Mouse (Mus musculus) midbrain, embryonic 11.5 days (tissue): ENCODE data around the gene 0610040J01Rik. TPM values are rescaled to one million over a fixed set of nuclear protein-coding genes. Genes with fewer than 3 reads are reported as not detected.

Source experiments
- ATAC-seq: fragments of 200-750 bp; cut with Nextera tagmentation; 2 replicates; pipeline ENCODE4 v1.8.0; 2017; ENCODE audit warnings: moderate TSS enrichment, moderate library complexity; ENCODE audit not compliant: low FRiP score
- DNase-seq: peaks from one replicate; pipeline ENCODE4 v3.0.0; 2015; ENCODE audit warnings: low spot score; ENCODE audit errors: missing footprints
- H3K27ac ChIP-seq: fragments of 300-500 bp; sonication (generic); 2 replicates; pipeline ENCODE4 v1.5.1; 2014; ENCODE audit warnings: low read depth, low read length
- H3K27me3 ChIP-seq: fragments of 300-500 bp; sonication (generic); 2 replicates; pipeline ENCODE4 v1.6.1; 2014; ENCODE audit warnings: mild to moderate bottlenecking, low read length, moderate library complexity, mixed read lengths; ENCODE audit not compliant: control insufficient read depth, insufficient read depth
- H3K36me3 ChIP-seq: fragments of 300-500 bp; sonication (generic); 2 replicates; pipeline ENCODE4 v1.6.1; 2014; ENCODE audit warnings: mild to moderate bottlenecking, low read length, moderate library complexity, mixed read lengths; ENCODE audit not compliant: control insufficient read depth, insufficient read depth
- H3K4me1 ChIP-seq: fragments of 300-500 bp; sonication (generic); 2 replicates; pipeline ENCODE4 v1.6.1; 2014; ENCODE audit warnings: low read length; ENCODE audit not compliant: control insufficient read depth, insufficient read depth
- H3K4me2 ChIP-seq: fragments of 300-500 bp; sonication (generic); 2 replicates; pipeline ENCODE4 v1.6.1; 2014; ENCODE audit warnings: mild to moderate bottlenecking, moderate library complexity
- H3K4me3 ChIP-seq: fragments of 300-500 bp; sonication (generic); 2 replicates; pipeline ENCODE4 v1.5.1; 2014; ENCODE audit warnings: low read depth, low read length
- H3K9ac ChIP-seq: fragments of 300-500 bp; sonication (generic); 2 replicates; pipeline ENCODE4 v1.6.1; 2014; ENCODE audit warnings: low read length
- H3K9me3 ChIP-seq: fragments of 300-500 bp; sonication (generic); 2 replicates; pipeline ENCODE4 v1.6.1; 2016; ENCODE audit warnings: low read length; ENCODE audit not compliant: control insufficient read depth
- WGBS: fragments of 180-500 bp; shearing (Covaris S2); extraction: QIAGEN DNeasy Blood & Tissue Kit; methylation state at CpG from one replicate; pipeline ENCODE4 v1.1.7; 2014; 5-methylcytosine and 5-hydroxymethylcytosine counted together
- polyA plus RNA-seq: library from polyadenylated mRNA; unstranded; fragments of >200 nt; fragmentation: Nextera tagmentation; extraction: Ambion mirVana; gene quantifications from 2 replicates; pipeline ENCODE4 v1.2.1, GENCODE M21; 2014

Gene 0610040J01Rik
- polyA plus RNA-seq = 0.90 and 0.96 TPM in 2 replicates

DNA sequence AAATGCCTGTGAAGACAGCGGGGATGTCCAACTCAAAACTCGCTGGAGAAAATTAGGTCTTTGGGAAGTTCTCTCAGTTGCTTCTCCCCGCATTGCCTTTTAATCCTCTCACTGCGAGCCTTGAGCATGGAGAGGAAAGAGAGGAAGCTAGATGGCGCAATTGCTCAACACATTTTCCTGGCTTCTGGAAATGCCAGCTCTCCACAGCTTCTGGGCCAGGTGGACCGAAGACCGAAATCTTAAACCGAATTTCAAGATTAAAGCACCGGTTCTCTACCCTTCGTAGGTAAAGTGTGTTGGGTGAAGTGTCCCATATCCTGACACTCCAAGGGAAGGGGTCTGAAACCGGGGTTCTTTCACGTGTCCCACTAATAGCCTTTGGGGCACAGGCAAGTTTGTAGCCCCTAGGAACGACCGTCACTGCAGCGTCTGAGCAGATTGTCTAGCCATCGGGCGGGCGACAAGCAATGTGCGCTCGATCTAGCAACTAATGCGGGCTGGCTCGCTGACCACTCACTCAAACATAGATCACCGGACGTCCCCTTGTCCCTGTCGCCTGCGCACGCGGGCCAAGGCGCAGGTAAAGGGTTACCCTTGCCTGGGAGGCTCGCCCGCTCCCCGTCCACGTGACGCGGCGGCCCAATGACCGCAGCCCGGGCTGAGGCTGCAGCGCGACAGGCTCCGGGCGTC is at the start of gene 0610040J01Rik:
Gene 0610040J01Rik, plus strand, starts transcription at position 545 of the 690 bp plus-strand sequence.
- Histone ChIP-seq H3K4me3 (peak within 1 kb of the TSS; percentile 49), H3K4me2 (peak within 1 kb of the TSS; percentile 95), H3K4me1 (no peaks in the 10 kb centered on the region), H3K27ac (no peak within 1 kb of the TSS), H3K36me3 (no peaks in the 10 kb centered on the region), H3K27me3 (peaks cover 19% of the 10 kb centered on the region), H3K9me3 (no peaks in the 10 kb centered on the region), H3K9ac (peak within 1 kb of the TSS; percentile 60)
- DNase-seq (peak; percentile 98), ATAC-seq (peak; percentile 95)
- WGBS = 4% methylated on average over 42 of the region's 42 CpGs

DNA sequence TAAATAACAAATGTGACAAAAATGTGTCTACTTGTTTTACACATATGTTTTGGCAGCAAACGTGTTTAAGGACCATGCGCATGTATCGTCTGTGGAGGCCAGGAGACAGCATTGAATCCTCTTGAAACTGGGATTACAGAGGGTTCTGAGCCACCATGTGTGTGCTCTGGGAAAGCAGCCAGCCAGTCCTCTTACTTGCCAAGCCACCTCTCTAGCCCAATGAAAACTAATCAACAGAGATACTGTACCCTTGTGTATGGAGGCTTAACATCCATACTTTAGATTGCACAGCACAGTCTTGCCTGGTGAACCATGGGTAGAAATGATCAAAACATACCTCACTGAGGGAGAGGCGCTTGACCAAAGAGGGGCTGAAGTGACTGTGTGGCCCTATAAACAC is 46.3 kb upstream of the 0610040J01Rik start:
- 94% methylated on average over 4 of the region's 4 CpGs for WGBS
- Histone ChIP-seq H3K4me1 (no peaks in the 10 kb centered on the region), H3K4me3 (no peak overlapping the region), H3K9ac (no peak overlapping the region), H3K4me2 (no peak overlapping the region), H3K27ac (no peak overlapping the region), H3K27me3 (no peaks in the 10 kb centered on the region), H3K9me3 (no peaks in the 10 kb centered on the region), H3K36me3 (no peaks in the 10 kb centered on the region)
- ATAC-seq (no peak), DNase-seq (no peak)

DNA sequence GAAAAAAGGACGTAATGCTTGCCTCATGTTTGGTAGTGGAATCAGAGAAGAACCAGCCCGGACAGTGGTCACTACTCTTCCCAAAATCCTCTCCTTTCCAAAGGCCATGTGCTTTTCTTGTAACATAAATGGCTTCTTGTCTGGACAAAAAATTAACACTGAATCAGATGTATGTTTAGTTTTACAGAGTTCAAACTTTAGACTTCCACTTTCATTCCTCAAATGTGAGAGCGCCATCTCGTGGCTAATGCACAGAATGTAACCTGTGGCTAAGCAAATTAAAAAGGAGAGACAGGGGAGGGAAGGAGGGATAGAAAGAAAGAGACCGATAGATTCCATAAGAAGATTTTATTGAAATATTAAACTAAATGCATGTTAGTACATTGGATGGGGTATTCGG is 45.4 kb upstream of the 0610040J01Rik start:
- Histone ChIP-seq H3K27me3 (no peaks in the 10 kb centered on the region), H3K36me3 (no peaks in the 10 kb centered on the region), H3K27ac (no peak overlapping the region), H3K4me3 (no peak overlapping the region), H3K9me3 (no peaks in the 10 kb centered on the region), H3K4me2 (no peak overlapping the region), H3K9ac (no peak overlapping the region), H3K4me1 (no peaks in the 10 kb centered on the region)
- 43% methylated on average over 6 of the region's 6 CpGs for WGBS
- DNase-seq (peak; percentile 93), ATAC-seq (peak; percentile 45; the same call in 1 of the 2 replicates)

DNA sequence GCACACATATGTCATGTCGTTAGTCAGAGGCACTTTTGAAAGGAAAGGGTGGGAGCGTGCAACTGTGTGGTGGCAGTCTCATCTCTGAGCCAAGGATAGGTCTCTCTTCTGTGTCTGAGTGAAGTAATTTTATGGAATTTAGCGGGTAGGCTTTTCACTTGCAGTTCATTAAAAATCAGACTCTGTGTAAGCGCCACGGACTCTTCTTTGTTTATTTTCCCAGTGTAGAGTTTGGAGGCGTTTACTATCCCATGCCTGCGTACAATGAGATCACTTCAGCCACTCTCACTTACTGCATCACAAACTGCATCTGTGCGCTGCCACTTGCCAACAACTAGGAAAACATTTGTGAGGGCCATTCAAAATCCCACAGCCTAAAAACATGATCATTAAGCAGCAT is 44.7 kb upstream of the 0610040J01Rik start:
- H3K27me3 ChIP-seq = no peaks in the 10 kb centered on the region
- H3K4me1 ChIP-seq = no peaks in the 10 kb centered on the region
- ATAC-seq (no peak; the same call in 1 of the 2 replicates), DNase-seq (no peak)
- H3K9ac ChIP-seq = no peak overlapping the region
- H3K9me3 ChIP-seq = no peaks in the 10 kb centered on the region
- no peak overlapping the region for H3K27ac ChIP-seq
- H3K36me3 ChIP-seq = no peaks in the 10 kb centered on the region
- 75% methylated on average over 8 of the region's 8 CpGs for WGBS
- no peak overlapping the region for H3K4me2 ChIP-seq
- no peak overlapping the region for H3K4me3 ChIP-seq

DNA sequence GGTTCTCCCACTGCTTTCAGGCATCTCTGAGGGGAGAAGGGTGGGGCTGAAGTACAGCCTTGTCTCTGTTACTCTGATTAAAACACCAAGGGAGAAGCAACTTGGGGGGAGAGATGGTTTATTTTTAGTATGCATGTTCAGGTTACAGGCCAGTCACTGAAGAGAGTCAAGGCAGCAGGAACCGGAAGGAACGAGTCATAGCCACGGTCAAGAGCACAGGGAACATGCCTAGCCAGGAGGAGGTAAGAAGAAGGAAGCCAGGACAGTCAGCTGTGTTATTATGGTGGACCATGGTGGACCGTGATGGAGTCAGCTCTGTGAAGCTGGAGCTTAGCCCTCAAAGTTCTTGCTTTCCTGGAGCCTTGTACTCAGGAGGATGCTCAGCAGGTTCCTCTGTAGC is 43.9 kb upstream of the 0610040J01Rik start:
- Histone ChIP-seq H3K4me3 (no peak overlapping the region), H3K27me3 (no peaks in the 10 kb centered on the region), H3K9me3 (no peaks in the 10 kb centered on the region), H3K27ac (no peak overlapping the region), H3K36me3 (no peaks in the 10 kb centered on the region), H3K4me2 (no peak overlapping the region), H3K4me1 (no peaks in the 10 kb centered on the region), H3K9ac (no peak overlapping the region)
- DNase-seq (no peak), ATAC-seq (no peak)
- 79% methylated on average over 4 of the region's 4 CpGs for WGBS

DNA sequence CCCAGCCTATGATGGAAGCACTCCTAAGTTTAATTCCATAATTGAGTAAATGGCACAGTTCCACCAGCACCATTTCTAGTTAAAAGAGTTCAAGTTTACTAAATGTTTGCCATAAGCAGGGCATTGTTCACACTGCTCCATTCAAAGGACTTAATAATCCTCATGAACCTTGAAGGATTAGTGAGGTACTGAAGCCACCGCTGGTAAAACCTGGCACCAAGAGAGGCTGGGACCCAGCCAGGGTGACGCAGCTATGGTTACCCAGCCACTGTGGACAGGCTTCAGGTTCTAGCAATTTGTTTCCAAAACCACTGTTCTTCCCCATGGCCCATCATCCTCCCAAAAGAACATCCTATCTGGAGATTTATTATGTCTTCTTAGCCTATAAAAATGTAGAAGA is 39.2 kb upstream of the 0610040J01Rik start:
- Histone ChIP-seq H3K9ac (no peak overlapping the region), H3K4me2 (no peak overlapping the region), H3K36me3 (no peaks in the 10 kb centered on the region), H3K4me3 (no peak overlapping the region), H3K27ac (no peak overlapping the region), H3K9me3 (no peaks in the 10 kb centered on the region), H3K27me3 (no peaks in the 10 kb centered on the region), H3K4me1 (no peaks in the 10 kb centered on the region)
- ATAC-seq (no peak), DNase-seq (no peak)
- WGBS = 68% methylated on average over 2 of the region's 2 CpGs

DNA sequence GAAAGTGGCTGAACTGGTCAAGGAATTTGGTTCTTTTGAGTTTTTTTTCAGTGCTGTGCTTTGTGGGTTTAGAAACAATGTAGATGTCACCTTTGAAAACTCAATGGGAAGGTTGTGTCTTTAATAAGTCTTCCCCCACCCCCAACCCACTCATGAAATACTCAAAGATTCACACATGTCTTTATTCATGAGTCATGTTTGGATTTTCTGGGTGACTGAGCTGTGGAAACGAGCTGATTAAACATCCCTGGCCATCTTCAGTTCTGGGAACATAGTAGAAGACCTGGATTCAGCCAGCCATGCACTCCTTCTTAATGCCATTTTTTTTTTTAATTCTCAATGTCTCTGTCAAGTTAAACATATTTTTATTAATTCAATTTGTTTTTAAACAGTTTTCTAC is 38.6 kb upstream of the 0610040J01Rik start:
- H3K4me3 ChIP-seq = no peak overlapping the region
- no peak for DNase-seq
- no peaks in the 10 kb centered on the region for H3K4me1 ChIP-seq
- no peak overlapping the region for H3K9ac ChIP-seq
- H3K27me3 ChIP-seq = no peaks in the 10 kb centered on the region
- no peak overlapping the region for H3K4me2 ChIP-seq
- no peak for ATAC-seq
- no peaks in the 10 kb centered on the region for H3K36me3 ChIP-seq
- 53% methylated on average over 1 of the region's 1 CpGs for WGBS
- H3K9me3 ChIP-seq = no peaks in the 10 kb centered on the region
- no peak overlapping the region for H3K27ac ChIP-seq

DNA sequence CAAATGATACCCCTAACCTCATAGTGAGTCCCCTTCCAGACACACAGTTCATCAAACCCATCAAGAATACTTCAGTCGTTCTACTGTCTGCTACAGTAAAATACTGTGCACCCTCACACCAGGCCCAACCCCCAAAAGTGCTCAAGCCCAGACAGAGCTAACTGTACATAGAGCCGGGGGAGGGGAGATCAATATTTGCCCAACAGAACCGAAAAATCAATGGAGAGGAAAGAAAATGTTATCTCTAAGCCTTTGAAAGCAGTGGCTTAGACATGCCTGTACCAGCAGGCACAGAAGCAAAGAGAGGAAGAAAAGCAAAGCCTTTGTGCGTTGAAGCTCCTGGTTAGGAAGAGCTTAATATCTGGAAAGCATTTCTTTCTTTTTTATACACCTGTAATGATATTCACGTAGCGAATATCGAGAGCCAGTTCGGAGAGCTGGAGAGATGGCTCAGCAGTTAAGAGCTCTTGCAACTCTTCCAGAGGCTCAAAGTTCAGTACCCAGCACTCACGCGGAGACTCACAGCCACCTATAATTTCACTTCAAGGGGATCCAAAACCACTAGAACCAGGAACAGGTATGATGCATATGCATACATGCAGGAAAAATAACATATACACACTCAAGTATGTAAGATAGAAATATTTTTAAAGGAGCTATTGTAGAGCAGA is 23.9 kb upstream of the 0610040J01Rik start:
- DNase-seq = no peak
- WGBS = 86% methylated on average over 10 of the region's 10 CpGs
- no peaks in the 10 kb centered on the region for H3K9me3 ChIP-seq
- no peak overlapping the region for H3K4me3 ChIP-seq
- no peak for ATAC-seq
- no peak overlapping the region for H3K4me2 ChIP-seq
- no peak overlapping the region for H3K9ac ChIP-seq
- H3K36me3 ChIP-seq = no peaks in the 10 kb centered on the region
- H3K4me1 ChIP-seq = no peaks in the 10 kb centered on the region
- no peaks in the 10 kb centered on the region for H3K27me3 ChIP-seq
- no peak overlapping the region for H3K27ac ChIP-seq

DNA sequence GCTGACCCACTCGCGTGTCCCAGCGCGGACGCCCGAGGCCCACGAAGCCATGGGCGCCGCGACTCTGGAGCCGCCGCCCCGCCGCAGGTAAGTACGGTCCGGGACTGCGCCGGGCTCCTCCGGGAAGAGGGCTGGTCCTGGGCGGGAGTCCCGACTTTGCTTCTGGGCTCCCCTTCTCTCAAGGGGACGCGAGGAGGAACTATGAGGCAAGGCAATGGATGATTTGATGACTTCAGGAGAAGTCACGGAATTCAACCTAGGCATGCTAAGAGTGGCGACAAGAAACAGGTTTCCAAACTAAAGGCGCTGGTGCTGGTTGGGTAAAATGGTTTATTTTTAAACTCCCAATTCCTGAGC is 324 bp downstream of the 0610040J01Rik start:
- no peak for DNase-seq

More for the DNA sequence above, 324 bp downstream of the 0610040J01Rik start:
- H3K4me3 ChIP-seq = peak overlapping the region; percentile 49
- no peaks in the 10 kb centered on the region for H3K9me3 ChIP-seq
- 2% methylated on average over 26 of the region's 26 CpGs for WGBS
- peak overlapping the region; percentile 60 for H3K9ac ChIP-seq
- H3K27me3 ChIP-seq = peaks cover 19% of the 10 kb centered on the region
- no peak overlapping the region for H3K27ac ChIP-seq
- no peak for ATAC-seq
- no peaks in the 10 kb centered on the region for H3K36me3 ChIP-seq
- no peaks in the 10 kb centered on the region for H3K4me1 ChIP-seq
- H3K4me2 ChIP-seq = peak overlapping the region; percentile 95
